Mouse (Mus musculus): ENCODE measurements around the gene Fzd2.

Fzd2 gene

DNA sequence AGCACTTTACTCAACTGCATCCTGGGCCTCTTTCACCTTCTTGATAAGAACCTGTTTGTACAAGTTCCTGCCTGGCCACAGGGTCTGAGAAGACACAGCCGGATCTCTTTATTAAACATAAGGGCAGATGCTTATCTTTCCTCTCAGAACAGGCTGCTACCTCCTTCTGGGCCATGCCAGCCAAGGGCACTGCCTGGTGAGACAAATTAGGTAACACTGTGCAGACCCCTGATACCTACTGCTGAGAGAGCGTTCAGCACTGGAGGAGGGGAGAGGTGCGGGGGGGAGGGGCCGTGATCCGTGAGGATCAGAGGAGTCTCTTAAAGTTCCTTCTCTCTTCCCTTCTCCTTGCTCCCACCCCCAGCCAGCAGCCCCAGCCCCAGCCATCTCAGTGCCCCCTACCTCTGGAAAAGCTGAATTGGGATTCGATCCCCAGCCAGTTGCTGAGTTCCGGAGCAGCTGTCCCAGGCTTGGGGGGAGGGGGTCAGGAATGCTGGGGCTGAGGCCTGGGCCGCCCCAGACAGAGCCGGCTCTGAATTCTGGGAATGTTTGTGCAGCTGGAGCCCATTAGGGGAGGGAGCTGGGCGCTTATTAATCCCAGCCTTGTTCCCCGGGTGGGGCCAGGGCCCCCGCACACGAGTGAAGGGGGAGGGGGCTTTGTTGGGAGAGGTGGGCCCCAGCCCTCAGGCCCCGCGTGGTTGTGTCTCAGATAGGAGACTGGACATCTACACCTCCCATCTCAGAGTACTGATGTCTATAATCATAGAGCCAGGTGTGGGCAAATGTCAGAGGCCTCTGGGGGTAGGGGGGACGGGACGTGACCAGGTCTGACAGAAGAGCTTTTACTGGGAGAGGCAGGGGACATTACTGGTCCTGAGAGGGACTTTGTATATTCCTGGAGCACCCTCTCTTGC lies 19.9 kb downstream of the Fzd2 start:
- DNase-seq: peak; percentile 48

DNA sequence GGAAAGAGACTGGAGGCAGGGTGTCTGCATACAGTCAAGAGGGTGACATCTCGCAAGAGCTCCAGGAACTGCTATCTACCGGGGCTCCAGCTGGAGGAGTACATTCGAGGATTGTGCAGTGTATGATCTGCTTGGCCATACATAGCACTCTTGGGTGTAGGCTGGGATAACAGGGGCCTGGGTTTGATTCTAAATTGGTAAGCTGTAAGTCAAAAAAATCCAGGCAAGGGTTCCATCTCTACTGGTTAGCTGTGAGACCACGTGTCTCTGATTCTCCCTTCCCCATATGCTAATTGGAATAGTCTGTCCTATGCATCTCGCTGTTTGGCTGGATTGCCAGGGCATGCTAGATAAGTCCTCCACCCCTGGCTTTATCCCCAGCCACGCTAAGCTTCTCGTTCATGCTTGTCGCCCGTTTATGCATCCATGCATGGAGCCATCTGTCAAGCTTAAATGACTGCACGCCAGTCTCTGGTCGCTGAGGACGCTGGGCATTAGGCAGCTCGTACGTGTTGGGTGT lies 20.8 kb downstream of the Fzd2 start:
- no peak for DNase-seq

DNA sequence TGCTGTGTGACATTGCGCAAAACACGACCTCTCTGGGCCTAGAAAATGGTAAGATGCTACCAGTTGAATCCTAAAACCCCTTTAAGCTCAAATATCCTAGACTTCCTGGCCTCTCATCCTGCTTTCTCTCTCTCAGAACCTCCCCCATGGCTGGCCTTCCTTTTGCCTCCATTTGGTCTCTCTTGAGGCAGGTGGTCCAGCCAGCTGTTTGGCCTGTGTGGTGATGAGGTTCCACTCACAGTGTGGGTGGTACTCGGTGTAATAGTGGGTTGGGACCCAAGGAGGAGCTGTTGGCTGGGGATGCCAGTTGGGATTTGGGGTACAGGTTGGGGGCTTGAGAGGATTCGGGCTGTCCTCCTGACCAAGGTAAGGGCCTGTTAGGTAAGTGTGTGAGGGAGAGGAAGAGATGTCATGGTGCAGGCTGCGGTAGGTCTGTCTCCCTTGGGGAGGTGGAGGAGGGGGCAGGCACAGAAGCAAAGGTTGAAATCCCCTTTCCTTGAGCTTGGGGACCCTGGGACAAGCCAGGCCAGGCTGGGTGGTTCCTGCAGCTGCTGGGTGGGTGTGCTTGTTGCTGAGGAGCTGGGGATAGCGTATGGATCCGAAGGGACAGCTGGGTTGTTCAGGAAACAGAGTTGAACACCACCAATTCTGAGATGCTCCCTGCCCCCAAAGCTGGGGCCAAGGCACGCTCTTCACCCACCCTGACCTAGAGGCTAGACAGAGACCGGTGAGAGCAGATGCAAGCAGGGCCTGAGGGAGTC lies 23.2 kb downstream of the Fzd2 start:
- DNase-seq: no peak

DNA sequence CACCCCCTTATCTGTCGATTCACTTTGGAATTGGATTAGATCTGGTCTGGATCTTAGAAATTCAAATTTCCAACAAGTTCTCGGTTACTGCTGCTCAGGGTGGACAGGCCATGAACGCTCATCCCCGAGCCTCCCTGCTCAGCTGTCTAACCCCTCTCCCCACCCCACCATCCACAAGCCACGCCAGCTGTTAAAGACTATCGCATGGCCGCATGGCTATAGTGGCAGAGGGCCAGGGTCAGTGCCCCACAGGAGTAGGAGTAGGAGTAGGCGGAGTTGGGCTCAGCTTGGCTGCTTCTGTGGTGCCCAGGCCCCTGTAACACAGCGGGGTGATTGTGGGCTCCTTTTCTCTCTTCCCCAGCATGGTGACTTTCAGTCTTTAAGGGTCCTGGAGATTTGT lies 24.3 kb downstream of the Fzd2 start:
- no peak for DNase-seq

DNA sequence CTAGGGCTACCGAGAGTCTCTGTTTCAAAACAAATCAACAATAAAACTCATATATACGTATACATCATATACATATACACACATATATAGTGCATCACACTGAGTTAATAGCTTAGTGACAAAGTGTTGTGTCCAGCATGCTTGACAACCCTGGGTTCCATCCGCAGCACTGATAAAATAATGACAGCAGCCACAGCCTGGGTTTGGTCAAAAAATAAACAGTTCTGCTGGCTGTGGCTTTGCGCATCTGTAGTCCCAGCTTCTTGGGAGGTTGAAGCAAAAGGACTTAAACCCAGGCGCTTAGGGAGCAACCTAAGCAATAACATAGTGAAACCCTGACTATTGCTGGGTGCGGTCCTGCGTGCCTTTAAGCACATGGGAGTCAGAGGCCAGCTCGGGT lies 25.2 kb downstream of the Fzd2 start:
- no peak for DNase-seq

DNA sequence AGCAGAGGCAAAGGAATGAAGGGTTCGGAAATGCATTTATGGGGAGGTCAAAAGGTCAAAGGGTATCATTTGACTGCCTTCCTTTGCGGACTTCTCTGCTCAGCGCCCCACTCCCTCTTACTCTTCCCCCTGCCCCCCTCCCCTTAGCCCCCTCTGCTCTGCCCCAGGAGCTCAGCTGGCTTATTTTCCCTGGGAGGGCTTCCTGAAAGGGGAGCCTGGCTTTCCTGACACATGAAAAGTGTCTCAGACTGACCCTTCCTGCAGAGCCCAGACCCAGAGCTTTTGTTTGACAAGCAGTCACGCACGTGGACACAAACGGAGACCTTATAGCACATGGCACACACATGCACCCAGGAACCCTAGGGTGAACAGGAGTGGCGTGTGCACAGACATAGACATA lies 26.5 kb downstream of the Fzd2 start:
- no peak for DNase-seq

DNA sequence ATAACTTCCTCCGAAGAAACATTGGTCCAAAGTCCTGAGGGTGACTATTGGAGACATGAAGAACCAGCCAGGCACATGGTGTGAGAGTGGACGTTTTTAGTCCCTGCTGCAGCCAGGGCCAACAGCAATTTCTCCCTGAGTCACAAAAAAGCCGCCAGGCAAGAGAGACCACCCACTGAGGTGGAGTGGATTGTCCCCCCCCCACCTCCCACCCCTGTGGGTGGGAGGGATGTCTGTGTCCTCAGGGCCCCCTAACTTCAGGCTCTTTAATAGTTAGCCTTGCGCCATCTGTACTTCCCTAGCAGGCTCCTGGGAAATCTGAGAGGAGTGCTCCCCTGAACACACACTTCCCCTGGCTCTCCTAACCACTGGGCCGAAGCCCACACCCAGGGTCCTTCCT lies 27.0 kb downstream of the Fzd2 start:
- no peak for DNase-seq

DNA sequence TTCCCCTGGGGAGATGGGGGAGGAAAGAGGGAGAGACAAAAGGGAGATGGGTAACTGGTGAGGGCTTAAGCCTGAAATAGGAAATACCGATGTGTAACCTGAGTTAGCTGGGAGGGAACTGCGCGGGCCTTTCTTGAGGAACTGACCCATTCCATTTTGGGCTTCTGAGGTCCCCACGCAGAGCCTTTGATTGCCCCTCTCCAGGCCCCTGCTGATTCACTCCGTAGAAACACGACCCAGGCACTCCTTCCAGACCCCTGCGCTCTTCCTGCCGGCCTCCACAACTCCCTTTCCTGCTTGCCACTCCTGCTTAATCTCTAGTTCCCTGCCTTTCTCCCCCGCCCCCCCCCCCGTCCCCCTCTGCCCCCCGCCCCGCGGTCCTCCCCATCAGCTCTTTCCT lies 28.5 kb downstream of the Fzd2 start:
- no peak for DNase-seq

DNA sequence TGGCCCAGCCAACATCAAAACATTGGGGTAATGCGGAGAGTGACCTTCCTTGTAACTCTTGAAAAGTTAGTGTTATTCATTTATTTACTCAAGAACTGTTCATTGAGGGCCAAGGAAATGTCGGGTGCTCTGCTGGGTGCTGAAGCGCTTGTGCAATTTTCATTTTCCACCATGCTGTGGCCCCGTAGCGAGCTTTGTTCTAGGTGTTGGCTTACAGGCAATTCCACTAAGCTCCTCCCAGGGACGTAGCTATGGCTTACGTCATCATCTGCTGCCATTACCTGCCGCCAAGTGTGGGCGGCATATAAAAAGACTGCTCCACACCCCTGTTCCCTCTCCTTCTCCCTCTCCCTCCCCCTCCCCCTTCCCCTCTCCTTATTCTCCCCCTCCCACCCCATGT lies 29.2 kb downstream of the Fzd2 start:
- DNase-seq: no peak

DNA sequence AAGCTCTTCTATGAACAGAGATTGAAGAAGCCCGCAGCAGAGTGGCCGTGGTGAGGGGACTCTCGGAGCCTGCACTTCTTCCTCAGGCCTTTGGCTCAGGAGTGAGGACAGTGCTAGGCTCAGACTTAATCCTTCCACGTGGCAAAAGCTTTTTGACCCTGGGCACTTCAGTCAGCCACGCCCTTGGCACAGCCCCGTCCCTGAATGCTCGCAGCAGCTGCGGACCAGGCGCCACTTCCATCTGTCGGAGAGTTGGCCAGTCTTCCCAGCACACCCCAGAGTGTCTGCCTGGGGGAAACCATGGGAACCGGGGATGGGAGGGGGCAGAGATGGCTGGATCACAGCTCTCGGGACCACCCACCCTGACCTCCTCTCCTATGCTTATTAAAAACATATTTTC lies 32.7 kb downstream of the Fzd2 start:
- peak; percentile 28 for DNase-seq

DNA sequence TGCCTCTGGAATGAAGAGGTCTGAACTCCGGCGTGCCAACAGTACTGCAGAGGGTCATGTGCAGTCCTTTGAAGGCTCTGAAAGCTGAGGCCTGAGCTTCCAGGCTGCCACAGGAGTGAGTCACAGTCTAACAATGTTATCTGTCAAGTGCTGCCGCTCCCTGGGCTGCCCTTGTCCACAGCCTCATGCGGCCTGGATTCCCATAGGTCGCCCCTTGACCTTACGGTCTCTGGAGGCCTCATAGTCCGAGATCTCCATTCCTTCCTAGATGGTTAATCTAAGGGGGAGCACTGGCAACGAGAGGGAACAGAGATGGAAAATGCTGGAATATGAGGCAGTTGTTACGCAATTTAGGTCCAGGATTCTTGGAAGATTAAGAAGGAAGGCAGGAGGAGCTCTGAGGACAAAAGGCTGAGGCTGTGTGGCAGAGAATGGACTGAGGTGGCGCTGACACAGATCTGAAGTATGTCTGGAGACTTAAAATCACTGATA lies 39.7 kb downstream of the Fzd2 start:
- DNase-seq: peak; percentile 60

DNA sequence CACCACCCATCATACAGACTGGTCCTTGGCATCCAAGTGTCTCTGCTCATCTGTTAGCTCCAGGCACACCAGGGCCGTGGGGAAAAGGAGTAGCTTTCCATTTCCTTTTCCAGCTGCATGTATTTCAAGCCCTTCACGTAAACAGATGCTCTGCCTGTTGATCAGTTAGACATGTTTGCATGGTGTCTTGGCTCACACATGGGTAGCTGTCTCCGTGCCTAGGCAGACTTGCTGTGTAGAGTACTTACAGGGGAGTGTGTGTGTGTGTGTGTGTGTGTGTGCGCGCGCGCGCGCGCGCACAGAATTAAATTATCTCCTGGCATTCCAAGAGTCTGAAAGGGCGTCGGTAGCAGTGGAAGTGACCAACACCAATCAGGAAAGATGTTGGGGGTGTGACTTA lies 42.0 kb downstream of the Fzd2 start:
- no peak for DNase-seq

DNA sequence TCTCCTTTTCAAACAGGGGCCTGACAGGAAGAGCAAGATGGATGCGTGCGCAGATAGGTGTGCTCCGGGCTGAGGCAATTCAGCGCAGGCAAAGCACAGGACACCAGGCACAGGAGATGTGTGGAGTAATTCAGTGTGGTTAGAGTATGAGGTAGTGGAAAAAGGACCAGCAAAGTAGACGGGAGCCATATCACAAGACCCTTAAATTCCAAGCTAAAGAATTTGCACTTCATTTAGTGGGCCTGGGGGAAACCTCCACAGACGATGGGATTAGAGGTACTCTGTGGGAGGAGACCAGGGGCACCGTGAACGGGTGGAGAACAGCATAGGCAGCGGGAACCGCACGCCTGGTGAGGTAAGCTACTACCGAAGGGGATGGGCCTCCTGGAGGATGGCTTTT lies 43.7 kb downstream of the Fzd2 start:
- no peak for DNase-seq

DNA sequence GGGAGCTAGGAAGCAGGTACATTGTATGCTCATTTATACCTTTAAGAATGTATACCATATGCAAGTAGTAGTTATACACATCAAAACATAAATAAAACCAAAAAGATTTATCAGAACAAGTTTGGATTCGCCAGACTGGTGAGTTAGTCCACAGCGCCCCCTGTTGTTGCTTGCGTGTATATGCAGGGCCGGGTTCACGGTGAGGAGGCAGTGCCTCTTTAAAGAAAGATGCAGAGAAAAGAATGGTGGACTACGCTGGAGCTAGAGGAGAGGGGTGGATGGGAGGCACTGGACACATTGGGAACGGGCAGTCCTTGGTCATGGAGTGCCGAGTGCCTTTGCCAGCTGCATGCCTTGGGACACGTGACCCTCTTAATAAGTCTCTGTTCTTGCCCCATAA lies 47.2 kb downstream of the Fzd2 start:
- peak; percentile 83 for DNase-seq

DNA sequence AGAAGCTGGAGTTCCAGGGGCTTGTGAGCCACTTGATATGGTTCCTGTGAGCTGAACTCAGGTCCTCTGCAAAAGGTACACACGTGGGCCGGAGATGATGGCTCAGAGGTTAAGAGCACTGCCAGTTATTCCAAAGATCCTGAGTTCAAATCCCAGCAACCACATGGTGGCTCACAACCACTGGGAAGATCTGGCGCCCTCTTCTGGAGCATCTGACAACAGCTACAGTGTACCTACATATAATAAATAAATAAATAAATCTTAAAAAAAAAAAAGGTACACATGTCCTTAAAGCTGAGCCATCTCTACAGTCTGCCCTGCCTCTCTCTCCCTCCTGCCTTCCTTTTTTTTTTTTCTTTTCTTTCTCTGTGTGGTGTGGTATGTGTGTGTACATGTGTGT lies 48.6 kb downstream of the Fzd2 start:
- DNase-seq: no peak

DNA sequence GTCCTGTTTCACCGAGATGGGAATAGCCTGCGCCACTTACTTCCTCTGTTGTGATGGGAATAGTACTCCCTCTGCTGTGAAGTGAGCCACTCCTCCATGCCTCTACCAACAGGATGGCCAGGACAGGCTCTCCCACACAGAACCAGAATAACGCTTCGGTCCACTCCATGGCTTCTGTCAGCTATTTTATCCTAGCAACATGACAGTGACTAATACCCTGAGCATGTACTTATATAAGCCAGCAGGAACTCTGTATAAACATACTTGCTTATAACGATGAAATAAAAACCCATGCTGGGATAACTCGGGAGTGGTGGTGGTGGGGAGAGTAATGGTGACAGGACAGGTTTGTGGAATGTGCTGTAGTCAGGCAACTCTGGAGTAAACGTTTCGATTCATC lies 51.7 kb downstream of the Fzd2 start:
- no peak for DNase-seq

DNA sequence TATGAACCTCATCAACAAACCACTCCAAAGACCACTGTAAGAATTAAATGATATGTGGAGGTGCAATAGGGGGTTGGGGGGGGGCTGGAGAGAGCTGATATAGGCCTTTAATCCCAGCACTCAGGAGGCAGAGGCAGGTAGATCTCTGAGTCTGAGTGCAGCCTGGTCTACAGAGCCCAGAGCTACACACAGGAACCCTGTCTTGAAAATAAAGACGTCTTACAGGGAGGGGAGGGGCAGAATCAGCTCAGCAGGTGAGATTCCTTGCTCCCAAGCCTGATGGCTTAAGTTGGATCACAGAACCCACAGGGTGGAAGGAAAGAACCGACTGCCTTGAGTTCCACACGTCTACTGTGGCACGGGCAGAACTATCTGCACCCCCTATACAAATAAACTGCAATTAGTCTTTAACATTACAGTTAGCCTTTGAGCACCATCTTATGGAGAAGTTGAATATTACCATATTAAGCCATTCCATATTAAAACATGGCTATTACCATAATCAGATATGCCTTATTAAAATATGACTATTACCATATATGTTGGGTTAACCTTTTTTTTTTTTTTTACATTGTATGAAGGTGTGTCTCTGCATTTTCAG lies 52.2 kb downstream of the Fzd2 start:
- DNase-seq: no peak

DNA sequence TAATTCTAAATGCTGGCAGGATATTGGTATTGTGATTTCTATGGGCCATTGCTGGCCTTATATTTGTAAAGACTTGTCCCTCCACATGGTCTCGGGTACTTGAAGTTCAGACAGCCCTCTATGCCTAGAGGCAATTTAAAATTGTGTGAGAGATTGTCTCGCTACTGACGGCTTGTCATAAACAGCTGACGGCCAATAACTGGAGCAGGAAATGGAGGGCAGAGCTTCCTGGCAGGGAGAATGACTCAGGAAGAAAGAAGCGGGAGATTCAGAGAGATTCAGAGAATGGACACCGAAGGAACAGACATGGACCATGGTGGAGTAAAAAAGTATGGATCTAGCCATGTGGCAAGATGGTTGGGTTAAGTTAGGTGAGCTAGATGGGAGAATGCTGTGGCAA lies 52.7 kb downstream of the Fzd2 start:
- DNase-seq: no peak

Measured in lung, postnatal 14 days (tissue).